Mouse (Mus musculus) forebrain, embryonic 12.5 days (tissue): ENCODE data around the gene Cuzd1. TPM values are rescaled to one million over a fixed set of nuclear protein-coding genes. Genes with fewer than 3 reads are reported as not detected.

Experiments
- polyA plus RNA-seq: library from polyadenylated mRNA; unstranded; fragments of >200 nt; fragmentation: Nextera tagmentation; extraction: Ambion mirVana; gene quantifications from 2 replicates; pipeline ENCODE4 v1.2.1, GENCODE M21; 2016

Gene Cuzd1
- polyA plus RNA-seq, 1 experiment from 2014 or later: not detected

Other genes with a start within 250 kb of the Cuzd1 start
- not detected in 2 replicates for gene 4933402N03Rik, start 176.0 kb downstream of the Cuzd1 start, polyA plus RNA-seq
- not detected in 2 replicates for gene 5430419D17Rik, start 147.9 kb downstream of the Cuzd1 start, polyA plus RNA-seq
- gene Fam24b, start 7.2 kb upstream of the Cuzd1 start, polyA plus RNA-seq: not detected in 2 replicates
- gene Fam24a, start 11.6 kb upstream of the Cuzd1 start, polyA plus RNA-seq: not detected in 2 replicates
- gene 2310057M21Rik, start 40.5 kb upstream of the Cuzd1 start, polyA plus RNA-seq: 17.3 and 20.8 TPM in 2 replicates
- 49.7 and 51.5 TPM in 2 replicates for gene Pstk, start 48.8 kb upstream of the Cuzd1 start, polyA plus RNA-seq
- 20.7 and 22.6 TPM in 2 replicates for gene Ikzf5, start 88.2 kb upstream of the Cuzd1 start, polyA plus RNA-seq
- gene Acadsb, start 88.3 kb upstream of the Cuzd1 start, polyA plus RNA-seq: 84.0 and 87.5 TPM in 2 replicates
- gene Hmx3, start 220.6 kb upstream of the Cuzd1 start, polyA plus RNA-seq: 0.64 and 0.79 TPM in 2 replicates
- gene Hmx2, start 226.5 kb upstream of the Cuzd1 start, polyA plus RNA-seq: 0.96 and 1.6 TPM in 2 replicates
- gene Bub3, start 237.9 kb upstream of the Cuzd1 start, polyA plus RNA-seq: 247 and 249 TPM in 2 replicates